Mouse (Mus musculus) megakaryocyte, embryonic 14.5 days (primary cell): ENCODE measurements around the gene Gm20388. TPM values are rescaled to one million over a fixed set of nuclear protein-coding genes. Genes with fewer than 3 reads are reported as not detected.
A peak's percentile ranks its signal among the peaks of the same experiment; 100 is the strongest.
"Not testable (repeated sequence)": the region's sequence is repeated elsewhere in the genome, so short reads cannot be mapped to it uniquely, and the experiment has no call there.

Experiments used
- H3K27me3 ChIP-seq: replicated peaks from 2 replicates; pipeline ENCODE3; 2012; ENCODE audit warnings: inconsistent platforms
- H3K36me3 ChIP-seq: replicated peaks from 2 replicates; pipeline ENCODE3; 2012; ENCODE audit warnings: low read length, inconsistent platforms, mixed read lengths
- H3K4me1 ChIP-seq: 2 replicates; pipeline ENCODE4 v1.6.1; 2012; ENCODE audit warnings: inconsistent platforms
- H3K4me3 ChIP-seq: replicated peaks from 2 replicates; pipeline ENCODE3; 2012; ENCODE audit warnings: moderate library complexity, mild to moderate bottlenecking, inconsistent platforms
- H3K9me3 ChIP-seq: 2 replicates; pipeline ENCODE4 v1.6.1; 2012; ENCODE audit warnings: inconsistent platforms
- FLI1 ChIP-seq: IDR thresholded peaks from 2 replicates; pipeline ENCODE4 v1.6.1; 2012; ENCODE audit warnings: low read length, inconsistent platforms, mixed read lengths
- GATA1 ChIP-seq: IDR thresholded peaks from 3 replicates; pipeline ENCODE4 v1.6.1; 2012; ENCODE audit warnings: mixed read lengths, low read length, inconsistent platforms, borderline replicate concordance
- polyA plus RNA-seq: library from polyadenylated mRNA; stranded (reverse); fragments of >175 nt; gene quantifications from 2 replicates; pipeline ENCODE4 v1.2.3, GENCODE M21; 2012; ENCODE audit warnings: low replicate concordance; ENCODE audit not compliant: insufficient read depth

Gm20388 gene
- polyA plus RNA-seq, 1 experiment, result 111 TPM

- Histone ChIP-seq H3K4me3 (no peak overlapping the region), H3K36me3 (peaks cover 52% of the 10 kb centered on the region), H3K4me1 (peaks cover 13% of the 10 kb centered on the region), H3K27me3 (no peaks in the 10 kb centered on the region), H3K9me3 (no peaks in the 10 kb centered on the region)
- TF ChIP-seq FLI1, result no peak
Measured at GRCm38 (mm10) chr8:123097216-123097615, 3186.6 kb downstream of the Gm20388 start.

DNA sequence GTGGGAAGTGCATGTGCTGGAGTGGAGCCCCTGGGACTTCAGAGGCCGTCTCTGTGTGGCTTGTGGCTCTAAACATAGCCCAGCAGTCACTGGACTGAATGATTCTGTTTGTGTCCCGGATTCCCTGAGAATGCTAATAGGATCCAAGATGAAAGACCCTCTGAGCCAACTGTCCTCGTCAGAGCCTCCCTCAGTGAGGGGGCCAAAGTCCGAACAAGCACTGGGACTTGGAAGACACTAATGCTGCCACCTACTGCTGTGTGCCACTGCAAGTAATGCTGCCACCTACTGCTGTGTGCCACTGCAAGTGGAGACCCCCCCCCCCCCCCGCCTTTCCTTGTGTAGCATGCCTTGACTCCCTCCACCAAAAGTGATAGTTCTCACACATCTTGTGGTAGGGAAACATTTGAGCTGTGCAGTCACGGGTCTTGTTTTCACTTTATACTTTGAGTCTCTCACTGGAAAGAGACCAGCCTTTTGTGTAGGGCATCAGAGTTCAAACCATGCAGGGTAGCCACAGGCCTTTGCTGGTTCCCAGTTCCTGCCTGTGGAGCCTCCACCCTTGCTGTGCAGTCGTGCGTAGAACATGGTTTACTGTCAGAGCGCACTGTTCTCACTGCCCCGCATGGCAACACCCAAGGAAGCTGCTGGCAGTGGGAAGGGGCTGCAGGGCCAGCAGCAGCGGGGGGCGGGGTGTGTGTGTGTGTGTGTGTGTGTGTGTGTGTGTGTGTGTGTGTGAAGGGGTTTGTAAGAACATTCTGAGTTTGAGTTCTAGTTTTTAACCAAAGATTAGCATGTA, 3187.3 kb downstream of the Gm20388 start:
- no peak for TF ChIP-seq FLI1
- TF ChIP-seq GATA1, result no peak
- Histone ChIP-seq H3K4me1 (peaks cover 13% of the 10 kb centered on the region), H3K27me3 (no peaks in the 10 kb centered on the region), H3K9me3 (no peaks in the 10 kb centered on the region), H3K36me3 (peaks cover 47% of the 10 kb centered on the region), H3K4me3 (no peak overlapping the region)

GRCm38 (mm10) chr8:123100288-123100687, 3189.6 kb downstream of the Gm20388 start:
- H3K36me3 ChIP-seq, result peaks cover 47% of the 10 kb centered on the region
- H3K9me3 ChIP-seq, result no peaks in the 10 kb centered on the region
- no peak for TF ChIP-seq FLI1
- no peak for TF ChIP-seq GATA1
- H3K4me3 ChIP-seq, result peak overlapping the region; percentile 2
- H3K27me3 ChIP-seq, result no peaks in the 10 kb centered on the region
- H3K4me1 ChIP-seq, result peaks cover 28% of the 10 kb centered on the region

DNA sequence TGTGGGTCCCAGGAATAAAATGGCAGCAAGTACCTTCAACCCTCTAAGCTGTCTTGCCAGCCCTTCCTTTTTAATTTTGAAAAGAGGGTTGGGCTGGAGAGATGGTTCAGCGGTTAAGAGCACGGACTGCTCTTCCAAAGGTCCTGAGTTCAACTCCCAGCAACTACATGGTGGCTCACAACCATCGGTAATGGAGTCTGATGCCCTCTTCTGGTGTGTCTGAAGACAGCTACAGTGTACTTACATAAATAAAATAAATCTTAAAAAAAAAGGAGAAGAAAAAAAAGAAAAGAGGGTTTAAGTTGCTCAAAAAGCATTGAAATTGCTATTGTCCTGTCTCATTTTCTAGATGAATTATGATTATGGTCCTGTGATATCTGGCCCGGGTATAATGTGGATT, 3190.6 kb downstream of the Gm20388 start:
- H3K9me3 ChIP-seq, result no peaks in the 10 kb centered on the region
- peaks cover 28% of the 10 kb centered on the region for H3K4me1 ChIP-seq
- no peak for TF ChIP-seq FLI1
- no peak for TF ChIP-seq GATA1
- no peaks in the 10 kb centered on the region for H3K27me3 ChIP-seq
- H3K36me3 ChIP-seq, result peaks cover 47% of the 10 kb centered on the region
- H3K4me3 ChIP-seq, result no peak overlapping the region

GRCm38 (mm10) chr8:123101735-123102685, 3191.4 kb downstream of the Gm20388 start, which contains the start of gene Rpl13:
TSS of gene Rpl13 (plus strand) at chr8:123102350.
- Histone ChIP-seq H3K4me3 (peak within 1 kb of the TSS; percentile 96), H3K9me3 (no peaks in the 10 kb centered on the region), H3K36me3 (peaks cover 44% of the 10 kb centered on the region), H3K4me1 (peaks cover 30% of the 10 kb centered on the region), H3K27me3 (no peaks in the 10 kb centered on the region)
- TF ChIP-seq GATA1, result no peak
- TF ChIP-seq FLI1, result no peak

DNA sequence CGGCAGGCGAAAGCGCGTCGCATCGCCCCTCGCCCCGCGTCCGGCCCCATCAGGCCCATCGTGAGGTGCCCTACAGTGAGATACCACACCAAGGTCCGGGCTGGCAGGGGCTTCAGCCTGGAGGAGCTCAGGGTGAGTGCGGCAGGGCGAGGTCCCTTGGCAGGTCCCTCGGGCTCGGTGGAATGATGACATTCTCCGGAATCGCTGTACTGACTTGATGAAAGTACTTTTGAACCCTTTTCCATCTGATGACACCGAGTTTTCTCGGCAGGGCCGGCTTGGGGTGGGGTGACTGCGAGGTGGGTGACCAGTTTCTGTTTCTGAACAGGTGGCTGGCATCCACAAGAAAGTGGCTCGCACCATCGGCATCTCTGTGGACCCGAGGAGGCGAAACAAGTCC, 3192.2 kb downstream of the Gm20388 start:
- H3K4me1 ChIP-seq, result peaks cover 32% of the 10 kb centered on the region
- H3K9me3 ChIP-seq, H3K27me3 ChIP-seq: not testable (repeated sequence)
- H3K4me3 ChIP-seq, result peak overlapping the region; percentile 96
- peaks cover 35% of the 10 kb centered on the region for H3K36me3 ChIP-seq

GRCm38 (mm10) chr8:123103285-123103684, 3192.6 kb downstream of the Gm20388 start:
- H3K4me1 ChIP-seq, result peaks cover 32% of the 10 kb centered on the region
- H3K9me3 ChIP-seq, result no peaks in the 10 kb centered on the region
- peaks cover 31% of the 10 kb centered on the region for H3K36me3 ChIP-seq
- TF ChIP-seq FLI1 (no peak), GATA1 (no peak)
- no peaks in the 10 kb centered on the region for H3K27me3 ChIP-seq
- H3K4me3 ChIP-seq, result peak overlapping the region; percentile 96

GRCm38 (mm10) chr8:123104046-123104767, 3193.6 kb downstream of the Gm20388 start:
- Histone ChIP-seq H3K36me3 (peaks cover 27% of the 10 kb centered on the region), H3K9me3 (no peaks in the 10 kb centered on the region), H3K27me3 (peaks cover 2% of the 10 kb centered on the region), H3K4me3 (peak overlapping the region; percentile 96), H3K4me1 (peaks cover 37% of the 10 kb centered on the region)
- TF ChIP-seq FLI1 (no peak), GATA1 (no peak)

GRCm38 (mm10) chr8:123105553-123106326, 3195.1 kb downstream of the Gm20388 start:
- TF ChIP-seq GATA1, result no peak
- TF ChIP-seq FLI1, result no peak
- Histone ChIP-seq H3K4me3 (no peak overlapping the region), H3K4me1 (peaks cover 45% of the 10 kb centered on the region)

More at GRCm38 (mm10) chr8:123105553-123106326, 3195.1 kb downstream of the Gm20388 start:
- Histone ChIP-seq H3K36me3 (peaks cover 27% of the 10 kb centered on the region), H3K27me3 (peaks cover 2% of the 10 kb centered on the region), H3K9me3 (no peaks in the 10 kb centered on the region)
